Mouse (Mus musculus) ovary, postnatal 14 days (tissue): ENCODE measurements around the gene Bik.

Experiments used
- DNase-seq: peaks from one replicate; pipeline ENCODE4 v3.0.0; 2022; ENCODE audit warnings: low spot score

Bik gene

DNA sequence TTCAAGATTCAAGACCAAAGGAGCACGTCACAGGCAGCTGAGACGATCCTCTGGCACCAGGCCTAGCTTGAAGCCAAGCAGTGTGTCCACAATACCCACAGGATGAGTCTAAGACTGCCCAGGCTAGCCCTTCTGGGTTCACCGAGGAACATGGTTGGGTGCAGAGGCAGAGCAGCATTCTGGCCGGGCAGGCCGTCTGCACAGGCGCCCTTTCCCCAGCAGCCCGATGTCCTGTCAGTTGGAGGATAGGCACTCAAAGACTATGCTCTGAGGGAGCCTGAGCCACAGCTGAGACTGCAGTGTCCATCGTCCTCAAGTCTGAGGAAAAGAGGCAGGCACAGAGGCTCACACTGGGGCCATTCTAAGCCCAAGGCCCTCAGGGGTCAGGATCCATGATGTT lies 20.5 kb downstream of the Bik start:
- no peak for DNase-seq

DNA sequence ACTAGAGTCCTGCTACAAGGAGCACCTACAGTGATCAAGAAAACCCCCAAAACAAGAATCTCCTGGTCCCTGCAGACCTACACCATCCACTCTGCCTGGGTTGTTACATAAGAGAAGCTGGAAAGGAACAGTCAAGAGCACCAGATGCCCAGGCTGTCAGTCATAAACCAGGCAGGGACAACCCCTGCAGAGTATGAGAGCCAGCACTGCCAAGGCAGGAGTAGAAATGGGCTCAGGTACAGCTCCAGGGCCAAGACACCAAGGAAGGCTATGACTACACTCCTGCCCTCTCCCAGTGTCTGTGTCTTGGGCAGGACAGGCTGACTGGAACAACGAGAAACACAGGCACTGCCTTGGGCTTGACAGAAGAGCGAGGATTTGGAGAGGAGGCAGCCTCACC lies 23.5 kb downstream of the Bik start:
- DNase-seq, result no peak

DNA sequence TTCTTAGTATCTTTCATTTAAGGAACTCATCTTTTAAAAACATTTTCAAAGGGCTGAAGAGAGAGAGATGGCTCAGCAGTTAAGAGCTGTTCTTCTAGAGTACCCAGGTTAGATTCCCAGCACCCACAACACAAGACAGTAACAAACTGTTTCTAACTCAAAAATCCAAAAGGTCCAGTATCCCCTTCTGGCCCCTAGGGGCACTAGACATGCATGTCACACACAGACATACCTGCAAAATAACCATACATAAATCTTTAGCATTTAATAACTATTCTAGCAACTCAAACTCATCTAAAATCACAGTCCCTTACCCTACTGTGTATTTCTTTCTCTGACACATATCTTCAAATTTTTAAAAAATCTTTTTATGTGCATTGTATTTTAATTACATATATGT lies 27.2 kb downstream of the Bik start:
- no peak for DNase-seq

DNA sequence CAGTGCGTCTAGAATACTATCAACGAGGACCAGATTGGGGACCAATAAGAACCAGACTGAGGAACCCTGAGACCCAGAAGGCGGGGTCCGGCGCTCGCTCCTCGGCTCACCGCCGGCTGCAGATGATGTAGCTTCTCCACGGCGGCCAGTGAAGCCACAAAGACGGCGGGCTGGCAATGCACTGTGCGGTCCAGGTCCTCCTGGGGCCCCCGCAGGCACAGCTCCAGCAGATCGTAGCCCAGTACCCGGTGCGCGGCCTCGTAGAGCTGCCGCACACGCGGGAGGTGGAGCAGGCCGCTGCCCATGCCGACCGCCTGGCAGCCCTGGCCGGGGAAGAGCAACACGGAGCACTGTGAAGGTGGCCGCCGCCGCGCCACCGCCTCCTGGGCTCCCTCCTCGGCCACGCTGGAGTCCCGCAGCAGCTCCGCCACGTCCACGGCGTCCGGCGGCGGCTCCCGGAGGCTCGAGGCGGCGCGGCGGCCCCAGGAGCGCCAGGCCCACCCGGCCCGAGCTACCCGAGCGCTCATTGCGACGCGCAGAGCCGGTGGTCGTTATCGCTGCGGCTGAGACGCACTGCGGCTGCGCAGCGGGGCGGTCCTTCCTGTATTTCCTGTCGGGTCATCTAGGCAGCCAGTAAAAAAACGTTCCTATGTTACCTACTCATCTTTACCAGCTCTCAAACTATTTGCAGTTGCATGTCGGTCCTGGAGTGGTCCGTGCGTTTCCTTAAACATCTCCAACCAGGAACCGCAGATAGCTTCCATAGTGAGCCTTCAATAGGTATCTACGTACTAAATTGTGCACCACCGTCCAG lies 28.7 kb downstream of the Bik start:
- peak; percentile 70 for DNase-seq

DNA sequence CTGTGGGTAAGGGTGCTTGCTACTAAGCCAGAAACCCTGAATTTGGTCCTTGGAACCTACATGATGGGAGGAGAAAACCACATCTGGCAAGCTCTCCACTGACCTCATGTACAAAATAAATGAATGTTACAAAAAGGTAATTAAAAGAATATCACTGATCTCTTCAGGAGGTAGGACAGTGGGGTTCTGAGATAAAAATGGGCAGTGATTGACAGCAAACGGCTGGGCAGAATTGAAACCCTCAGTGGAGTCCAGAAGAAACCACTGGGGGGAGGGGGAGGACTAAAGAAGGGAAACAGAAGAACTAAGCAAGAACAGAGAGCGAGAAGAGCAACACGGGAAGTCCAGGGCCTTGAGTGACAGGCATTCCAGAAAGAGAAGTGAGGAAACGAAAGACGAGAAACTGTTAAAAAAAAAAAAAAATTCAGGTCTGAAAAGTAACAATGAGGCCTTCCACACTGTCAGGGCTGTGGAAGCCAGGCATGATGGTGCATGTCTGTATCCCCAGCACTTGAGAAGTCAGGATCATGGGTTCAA lies 34.3 kb downstream of the Bik start:
- DNase-seq, result no peak

DNA sequence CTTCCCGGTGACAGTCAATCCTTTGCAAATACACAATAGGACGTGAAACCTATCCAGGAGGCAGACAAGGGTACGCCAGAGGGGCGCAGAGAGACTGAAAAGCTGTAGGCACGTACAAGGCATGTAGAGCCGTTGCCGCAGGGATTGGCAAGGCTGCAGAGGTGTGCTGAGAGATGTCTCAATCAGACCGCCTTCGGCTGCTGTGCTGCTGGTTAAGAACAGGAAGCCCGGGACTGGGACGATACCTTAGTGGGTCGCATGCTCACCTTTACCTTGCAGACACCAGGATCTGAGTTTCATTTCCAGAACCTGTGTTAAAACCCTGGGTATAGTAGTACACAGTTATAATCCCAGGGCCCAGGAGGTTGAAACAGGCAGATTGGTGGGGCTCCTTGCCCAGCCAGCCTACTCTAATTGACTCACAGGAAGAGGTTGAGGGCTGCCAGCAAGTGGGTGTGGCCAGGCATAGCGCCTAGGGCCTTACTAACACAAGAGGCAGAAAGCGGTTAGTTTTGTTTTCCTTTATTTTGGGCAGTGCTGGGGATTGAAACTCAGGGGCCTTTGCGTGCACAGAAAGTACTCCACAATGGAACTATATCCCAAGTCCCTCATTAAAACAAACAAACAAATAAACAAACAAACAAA lies 36.1 kb downstream of the Bik start:
- peak; percentile 77 for DNase-seq

DNA sequence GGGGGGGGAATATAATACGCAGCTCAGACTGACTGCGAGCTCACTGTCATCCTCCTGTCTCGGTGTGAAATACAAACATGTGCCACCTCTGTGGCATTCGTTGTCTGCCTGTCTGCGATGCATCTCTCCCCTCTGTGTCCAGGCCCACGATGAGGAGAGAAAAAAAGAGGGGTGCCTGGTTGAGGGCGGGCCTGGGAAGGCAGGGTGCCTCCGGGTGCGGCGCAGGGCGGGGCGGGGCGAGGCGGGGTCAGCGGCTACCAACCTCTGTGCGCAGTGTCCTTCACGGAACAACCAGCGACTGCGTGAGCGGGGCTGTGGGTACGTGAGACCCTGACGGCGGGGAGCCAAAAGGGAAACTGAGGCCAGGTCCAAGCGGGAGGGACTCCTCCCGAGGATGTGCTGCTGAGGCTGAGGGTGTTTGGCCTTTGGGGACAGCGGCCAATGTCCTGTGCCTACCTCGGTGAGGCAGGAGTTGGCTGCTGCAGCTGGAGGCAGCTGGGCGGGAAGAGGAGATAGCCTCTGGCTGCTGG lies 36.7 kb downstream of the Bik start, which contains the start of the genes Tspo and Mcat:
Gene Tspo, plus strand, starts transcription at position 266 of the 530 bp plus-strand sequence.
Gene Mcat, minus strand, starts transcription at position 461 of the 530 bp plus-strand sequence.
- DNase-seq, result peak; percentile 37

DNA sequence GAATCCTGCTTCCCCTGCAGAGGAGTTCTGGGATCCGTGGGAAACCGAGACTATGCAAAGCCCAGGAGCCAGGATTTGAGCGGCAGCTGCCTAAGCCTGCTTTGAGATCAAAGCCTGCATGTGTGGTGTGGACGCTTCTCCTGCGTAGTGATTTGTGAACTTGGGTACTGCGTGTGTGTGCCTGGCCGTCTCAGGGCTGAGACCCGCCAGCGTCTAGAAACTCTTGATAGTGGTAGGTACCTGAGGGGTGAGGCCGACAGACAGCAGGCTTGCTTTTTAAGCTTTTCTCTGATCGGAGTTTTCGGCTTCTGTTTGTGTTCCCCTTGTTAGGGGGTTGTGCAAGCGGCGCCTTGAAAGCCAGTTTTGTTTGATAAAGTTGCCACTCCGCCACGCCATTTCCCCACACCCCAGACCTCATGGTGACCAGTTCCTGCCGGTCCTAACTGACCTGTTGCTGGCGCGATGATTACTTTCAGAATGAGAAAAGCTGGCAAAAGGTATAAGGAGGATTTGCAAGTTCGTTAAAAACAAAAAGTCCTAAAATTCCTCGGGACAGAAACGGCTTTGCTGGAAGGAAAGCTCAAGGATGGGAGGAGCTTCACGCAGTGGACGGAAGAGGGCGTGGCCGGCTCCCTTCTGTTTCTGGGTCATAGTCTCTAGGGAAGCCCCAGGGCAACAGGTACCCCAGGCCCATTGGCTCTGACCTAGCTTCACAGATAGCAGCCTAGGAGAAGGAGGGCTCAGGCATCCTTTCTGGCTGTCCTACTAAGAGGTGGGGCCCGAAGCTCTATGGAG lies 37.4 kb downstream of the Bik start:
- DNase-seq, result peak; percentile 38

DNA sequence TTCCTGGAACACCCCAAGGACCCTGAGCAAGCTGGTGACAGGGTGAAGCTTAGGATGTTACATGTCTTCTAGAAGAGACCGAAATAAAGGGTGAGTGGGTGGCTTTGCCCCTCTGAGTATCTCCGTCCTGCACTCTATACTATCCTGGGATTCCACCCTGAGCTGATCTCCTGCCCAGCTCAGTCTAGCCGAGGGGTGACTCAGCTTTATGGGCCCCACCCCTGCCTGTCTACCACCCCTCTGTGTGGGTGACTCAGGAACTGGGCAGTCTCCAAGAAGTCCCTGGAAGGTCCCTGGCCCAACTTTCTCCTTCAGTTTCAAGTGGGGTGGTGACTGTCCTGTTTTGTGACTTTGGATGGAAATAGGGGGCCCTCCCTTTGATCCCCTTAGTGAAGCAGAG lies 38.8 kb downstream of the Bik start:
- DNase-seq, result no peak

DNA sequence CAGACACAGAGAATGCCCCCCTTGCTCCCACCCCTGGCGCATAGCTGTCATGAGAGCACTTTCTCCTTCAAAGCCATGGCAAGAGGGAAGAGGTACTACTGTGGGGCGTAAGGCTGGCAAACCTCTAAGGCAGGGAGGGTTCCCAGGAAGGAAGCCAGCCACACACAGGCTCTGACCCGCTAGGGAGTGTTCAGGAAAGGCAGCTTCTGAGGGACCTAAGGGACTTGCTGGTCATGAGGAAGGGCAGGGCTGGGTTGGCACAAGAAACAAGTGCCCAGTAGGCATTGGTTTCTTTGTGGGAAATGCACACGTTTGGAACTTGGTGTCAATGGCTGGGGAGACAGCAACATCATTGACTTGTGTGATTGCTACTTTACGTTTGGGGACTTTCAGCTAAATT lies 39.3 kb downstream of the Bik start:
- DNase-seq, result no peak

DNA sequence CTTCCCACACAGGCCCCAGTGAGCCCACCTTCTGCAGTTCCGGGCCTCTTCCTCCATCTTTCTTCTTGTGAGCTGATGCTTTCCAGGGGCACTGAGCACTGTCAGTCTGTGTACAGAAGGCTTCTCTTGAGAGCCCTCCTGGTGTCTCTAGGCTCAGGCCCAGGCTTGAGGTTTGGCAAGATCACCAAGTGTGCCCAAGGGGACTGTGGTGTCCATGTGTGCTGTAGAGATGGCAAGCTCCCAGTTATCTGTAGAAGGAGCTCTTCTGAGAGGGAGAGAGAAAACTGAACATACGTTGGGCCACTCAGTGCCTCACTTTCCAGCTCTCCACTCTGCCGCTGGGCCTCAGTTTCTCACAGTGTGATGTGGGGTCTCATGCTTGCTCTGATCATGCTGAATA lies 41.1 kb downstream of the Bik start:
- no peak for DNase-seq

DNA sequence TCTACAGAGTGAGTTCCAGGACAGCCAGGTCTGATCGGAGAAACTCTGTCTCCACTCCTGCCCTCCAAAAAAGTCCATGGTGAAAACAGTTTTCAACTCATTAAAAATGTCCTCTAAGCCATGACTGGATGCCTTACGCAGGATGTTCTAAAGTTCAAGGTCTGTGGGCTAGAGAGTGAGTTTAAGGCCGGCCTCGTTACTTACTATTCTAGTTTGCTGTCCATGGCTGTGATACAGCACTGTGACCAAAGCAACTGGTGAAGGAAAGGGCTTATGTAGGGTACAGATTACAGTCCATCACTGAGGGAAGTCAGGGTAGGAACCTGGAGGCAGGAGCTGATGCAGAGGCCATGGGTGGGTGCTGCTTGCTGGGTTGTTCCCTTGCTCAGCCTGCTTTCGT lies 41.9 kb downstream of the Bik start:
- DNase-seq, result no peak

DNA sequence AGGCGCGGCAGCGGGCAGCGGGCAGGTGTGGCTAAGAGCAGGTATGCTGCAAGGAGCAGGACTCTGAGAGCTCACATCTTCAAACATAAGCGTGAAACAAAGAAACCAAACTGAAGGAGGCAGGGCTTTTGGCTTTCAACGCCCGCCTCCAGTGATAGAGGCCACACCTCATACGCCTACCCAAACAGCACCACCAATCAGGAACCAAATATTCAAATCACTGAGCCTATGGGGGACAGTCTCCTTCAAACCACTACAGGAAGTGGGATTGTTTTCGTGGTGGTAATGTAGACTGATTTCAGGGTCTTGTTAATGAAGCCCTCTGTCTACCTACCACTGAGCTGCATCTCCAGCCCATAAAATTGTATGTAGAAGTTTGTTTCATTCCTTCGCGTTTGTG lies 43.0 kb downstream of the Bik start:
- DNase-seq, result no peak

DNA sequence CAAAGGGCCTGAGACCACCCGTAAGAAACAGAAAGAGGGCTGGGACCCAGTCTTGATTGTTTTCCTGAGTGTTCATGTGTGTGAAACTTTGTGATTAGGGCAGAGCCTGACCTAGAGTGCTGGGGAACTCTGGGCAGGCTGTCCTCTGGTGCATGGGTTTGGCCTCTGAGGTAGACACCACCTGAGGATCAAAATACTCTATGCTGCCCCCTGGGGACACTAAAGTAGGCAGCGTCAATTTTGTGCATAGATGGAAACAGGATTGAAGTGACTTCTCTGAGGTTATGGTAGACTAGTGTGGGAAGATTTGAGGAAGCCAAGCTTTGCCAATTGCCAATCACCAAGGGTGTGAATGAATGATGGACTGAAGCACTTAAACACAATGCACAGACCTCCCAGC lies 44.0 kb downstream of the Bik start:
- DNase-seq, result no peak

DNA sequence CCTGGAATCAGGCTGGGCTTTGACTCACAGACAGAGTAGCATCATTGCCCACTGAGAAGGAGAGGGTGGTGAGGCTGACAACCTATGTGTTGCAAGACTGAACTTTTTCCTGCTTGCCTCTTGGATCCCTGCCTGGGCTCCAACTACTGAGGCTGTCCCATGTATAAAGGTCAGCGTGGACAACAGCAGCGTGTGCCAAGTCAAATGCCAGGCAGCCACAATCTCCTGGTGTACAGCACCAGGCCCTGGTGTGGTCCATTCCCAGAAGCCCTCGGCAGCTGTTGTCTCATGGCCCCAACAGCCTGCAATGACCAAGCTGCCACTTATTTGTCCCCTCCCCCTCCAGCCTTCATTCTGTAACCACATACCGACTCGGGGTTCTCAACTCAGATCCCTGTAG lies 45.0 kb downstream of the Bik start:
- DNase-seq, result no peak

DNA sequence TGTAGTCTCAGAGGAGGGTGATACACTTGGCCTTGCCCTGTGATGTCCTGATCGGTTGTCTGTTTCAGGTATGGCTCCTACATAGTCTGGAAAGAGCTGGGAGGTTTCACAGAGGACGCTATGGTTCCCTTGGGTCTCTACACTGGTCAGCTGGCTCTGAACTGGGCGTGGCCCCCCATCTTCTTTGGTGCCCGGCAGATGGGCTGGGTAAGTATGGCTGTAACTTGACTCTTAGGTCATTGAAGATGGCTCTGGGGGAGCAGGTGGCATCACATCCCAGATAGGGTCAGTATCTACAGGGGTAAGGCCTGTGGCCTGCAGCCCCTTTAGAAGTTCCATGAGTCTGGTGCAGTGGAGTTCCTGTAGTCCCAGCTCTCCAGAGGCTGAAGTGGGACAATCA lies 45.5 kb downstream of the Bik start:
- DNase-seq, result no peak

DNA sequence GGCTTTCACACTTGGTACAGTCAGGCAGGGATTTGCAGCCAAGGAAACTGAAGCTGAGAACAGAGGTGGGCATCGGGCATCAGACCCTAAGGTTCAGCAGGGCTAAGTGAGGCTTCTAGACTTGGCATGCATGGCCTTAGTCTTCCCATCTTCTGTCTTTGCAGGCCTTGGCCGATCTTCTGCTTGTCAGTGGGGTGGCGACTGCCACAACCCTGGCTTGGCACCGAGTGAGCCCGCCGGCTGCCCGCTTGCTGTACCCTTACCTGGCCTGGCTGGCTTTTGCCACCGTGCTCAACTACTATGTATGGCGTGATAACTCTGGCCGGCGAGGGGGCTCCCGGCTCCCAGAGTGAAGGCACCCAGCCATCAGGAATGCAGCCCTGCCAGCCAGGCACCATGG lies 46.9 kb downstream of the Bik start:
- no peak for DNase-seq

DNA sequence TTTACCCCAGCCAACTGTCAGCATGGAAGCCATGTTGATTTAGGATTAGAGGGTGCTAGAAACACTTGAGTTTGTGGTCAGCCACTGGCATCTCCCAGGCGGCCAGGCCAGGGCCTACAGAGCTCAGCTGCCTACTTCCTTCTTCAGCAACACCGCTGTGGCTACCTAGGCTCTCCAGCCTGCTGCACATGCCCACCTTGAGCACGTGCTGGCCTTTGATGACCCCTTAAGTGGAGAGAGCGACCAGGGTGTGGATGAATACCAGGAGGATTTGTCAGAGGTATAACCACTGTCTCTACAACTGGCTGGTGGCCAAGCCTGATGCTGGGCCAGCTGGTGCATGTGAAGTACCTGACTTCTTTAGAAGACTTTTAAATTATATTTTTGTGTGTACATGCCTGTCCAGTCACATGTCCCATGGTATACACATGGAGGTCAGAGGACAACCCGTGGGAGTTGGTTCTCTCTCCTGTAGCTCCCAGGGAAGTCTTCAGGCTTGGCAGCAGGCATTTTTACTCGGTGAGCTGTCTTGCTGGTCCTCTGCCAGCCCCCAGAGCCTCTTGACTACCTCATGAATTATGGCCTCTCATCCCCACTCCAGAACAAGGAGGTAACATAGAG lies 48.2 kb downstream of the Bik start:
- peak; percentile 34 for DNase-seq

DNA sequence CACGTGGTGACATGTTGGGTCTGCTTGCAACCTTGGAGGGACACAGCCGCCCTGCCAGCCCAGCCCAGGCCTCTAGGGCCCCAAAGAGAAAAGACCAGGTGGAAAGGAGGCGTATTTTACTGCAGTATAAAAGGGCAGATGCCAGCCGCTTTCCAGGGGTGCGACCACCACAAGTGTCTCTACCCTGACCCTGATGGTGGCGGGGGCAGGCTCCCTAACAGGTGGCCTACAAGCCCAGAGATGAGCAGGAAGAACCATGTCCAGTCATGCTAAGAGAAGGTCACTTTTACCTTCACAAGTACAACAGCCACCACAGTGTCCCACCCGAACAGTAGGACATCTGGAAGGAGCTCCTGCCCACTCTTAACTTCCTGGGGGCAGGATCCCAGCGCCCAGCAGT lies 48.9 kb downstream of the Bik start:
- no peak for DNase-seq

DNA sequence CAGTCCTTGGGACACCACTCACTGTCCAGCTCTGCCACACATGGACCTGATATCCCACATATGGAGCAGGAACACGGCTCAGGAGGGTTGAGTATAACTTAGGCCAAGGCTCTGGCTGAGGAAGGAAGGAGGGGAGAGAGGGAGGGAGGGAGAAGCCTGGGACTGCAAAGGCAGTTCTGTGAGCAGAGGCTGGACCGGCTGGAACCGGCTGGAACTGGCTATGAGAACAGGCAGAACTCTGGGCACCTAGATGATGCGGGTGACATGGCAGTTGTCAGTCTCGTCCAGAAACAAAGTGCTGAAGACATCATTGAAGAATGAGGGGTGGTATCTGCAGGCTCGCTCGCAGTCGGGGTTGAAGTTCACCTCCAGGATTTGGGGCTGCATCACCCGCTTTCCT lies 50.0 kb downstream of the Bik start:
- DNase-seq, result no peak

DNA sequence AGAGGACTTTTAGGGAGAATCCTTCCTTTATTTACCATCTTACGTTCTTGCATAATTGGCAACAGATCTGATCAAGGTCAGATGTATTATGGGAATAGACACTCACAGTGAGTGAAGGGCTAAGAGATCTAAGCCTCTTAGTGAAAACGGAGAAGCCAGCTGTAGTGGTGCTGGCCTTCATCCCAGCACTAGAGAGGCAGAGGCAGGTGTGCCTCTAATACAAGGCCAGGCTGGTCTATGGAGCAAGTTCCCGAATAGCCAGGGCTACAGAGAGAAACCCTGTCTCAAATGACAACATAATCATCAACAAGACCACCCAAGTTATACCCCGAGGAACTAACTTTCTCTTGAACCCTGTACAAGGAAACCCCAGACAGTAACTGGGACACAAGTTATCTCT lies 56.3 kb downstream of the Bik start:
- no peak for DNase-seq
